In genomic region chr17:7527681-7528080, GRCm38 (mm10) we compare ENCODE assay signal across 15 mouse cellular contexts.
DNase-seq lines count a peak whose midpoint lies in the region; ATAC-seq and TF ChIP-seq lines count a peak whose summit lies in the region.
"Had no signal": no experiment of that assay in that cellular context is flagged by ENCODE, and none has a peak within 500 bp of the region (broad histone marks: within the 10 kb centered on the region; RNA-seq: fewer than 3 reads in every experiment).

No protein-coding gene starts in this region.

- DNase-seq in gastrocnemius, postnatal 10 days: peak; percentile 16
- DNase-seq in gastrocnemius, postnatal 25 days: no peak
- peak; percentile 40 for DNase-seq in kidney, postnatal 0 days (ENCODE audit: low spot score)
- DNase-seq in lung, postnatal 10 days: peak; percentile 67
- no peak for DNase-seq in lung, adult 2 months
- peak; percentile 29 for DNase-seq in Muller cell, postnatal 12 days (ENCODE audit: inconsistent ontology term)
- DNase-seq: cerebellum, adult 9-11 months had no signal

- H3K9ac ChIP-seq in kidney, postnatal 0 days (ENCODE audit: low read depth, low read length): no peak overlapping the region
- no peak overlapping the region for H3K9ac ChIP-seq in kidney, embryonic 15.5 days
- H3K9ac ChIP-seq: embryonic facial prominence, embryonic 13.5 days; hindbrain, embryonic 14.5 days; intestine, embryonic 15.5 days had no signal

- no peak for ATAC-seq in kidney, postnatal 0 days (replicated peaks; ENCODE audit: low FRiP score, low read depth)
- ATAC-seq in kidney, embryonic 15.5 days (replicated peaks; ENCODE audit: low FRiP score): no peak
- ATAC-seq in megakaryocyte, adult 5-6 weeks (ENCODE audit: poor library complexity, severe bottlenecking): no peak
- ATAC-seq: intestine, embryonic 15.5 days had no signal

- TF ChIP-seq POLR2A in lung, adult 2 months (IDR thresholded peaks at IDR 0.05; ENCODE audit: borderline replicate concordance, extremely low read depth, low read depth, low read length): no peak

- TF ChIP-seq CTCF in kidney, postnatal 0 days (IDR thresholded peaks at IDR 0.05; ENCODE audit: low read depth): peak; percentile 51; the same call in 1 of the 2 replicates
- TF ChIP-seq CTCF in lung, adult 2 months (IDR thresholded peaks at IDR 0.05; ENCODE audit: insufficient read depth, low read length): no peak

- no peaks in the 10 kb centered on the region for H3K36me3 ChIP-seq in kidney, postnatal 0 days (ENCODE audit: insufficient read depth, low read length)
- no peaks in the 10 kb centered on the region for H3K36me3 ChIP-seq in kidney, embryonic 15.5 days
- H3K36me3 ChIP-seq: embryonic facial prominence, embryonic 13.5 days; intestine, embryonic 15.5 days; limb, embryonic 10.5 days had no signal

- H3K4me1 ChIP-seq in kidney, postnatal 0 days (replicated peaks; ENCODE audit: insufficient read depth, low read length): no peaks in the 10 kb centered on the region
- no peaks in the 10 kb centered on the region for H3K4me1 ChIP-seq in kidney, embryonic 15.5 days
- no peaks in the 10 kb centered on the region for H3K4me1 ChIP-seq in lung, adult 2 months (ENCODE audit: control insufficient read depth, insufficient read depth, low read length)
- H3K4me1 ChIP-seq: intestine, embryonic 15.5 days; limb, embryonic 10.5 days had no signal

- no peaks in the 10 kb centered on the region for H3K27me3 ChIP-seq in kidney, postnatal 0 days (ENCODE audit: insufficient read depth, low read length)
- H3K27me3 ChIP-seq in kidney, embryonic 15.5 days: no peaks in the 10 kb centered on the region
- H3K27me3 ChIP-seq: embryonic facial prominence, embryonic 13.5 days; intestine, embryonic 15.5 days had no signal

- WGBS in kidney, postnatal 0 days: 66% methylated on average over 3 of the region's 3 CpGs
- 84% methylated on average over 3 of the region's 3 CpGs for WGBS in kidney, embryonic 15.5 days
- WGBS in lung, adult 2 months: 64% methylated on average over 3 of the region's 3 CpGs

- H3K4me3 ChIP-seq in kidney, postnatal 0 days (replicated peaks; ENCODE audit: low read depth, low read length): no peak overlapping the region
- H3K4me3 ChIP-seq in kidney, embryonic 15.5 days (replicated peaks): no peak overlapping the region
- no peak overlapping the region for H3K4me3 ChIP-seq in lung, adult 2 months (replicated peaks; ENCODE audit: extremely low read depth, low read depth, low read length)
- H3K4me3 ChIP-seq: embryonic facial prominence, embryonic 13.5 days; intestine, embryonic 15.5 days; limb, embryonic 10.5 days had no signal

- no peak overlapping the region for H3K27ac ChIP-seq in kidney, postnatal 0 days
- H3K27ac ChIP-seq in kidney, embryonic 15.5 days: no peak overlapping the region
- H3K27ac ChIP-seq: embryonic facial prominence, embryonic 13.5 days; hindbrain, embryonic 14.5 days; intestine, embryonic 15.5 days; limb, embryonic 10.5 days had no signal

- H3K9me3 ChIP-seq in kidney, postnatal 0 days (replicated peaks; ENCODE audit: low read length): no peaks in the 10 kb centered on the region
- H3K9me3 ChIP-seq in kidney, embryonic 15.5 days (replicated peaks): no peaks in the 10 kb centered on the region
- H3K9me3 ChIP-seq: embryonic facial prominence, embryonic 13.5 days; intestine, embryonic 15.5 days; limb, embryonic 10.5 days had no signal

- no peak overlapping the region for H3K4me2 ChIP-seq in kidney, postnatal 0 days (ENCODE audit: low read length)
- H3K4me2 ChIP-seq in kidney, embryonic 15.5 days: no peak overlapping the region
- H3K4me2 ChIP-seq: embryonic facial prominence, embryonic 13.5 days; hindbrain, embryonic 14.5 days; intestine, embryonic 15.5 days; liver, embryonic 11.5 days; midbrain, embryonic 11.5 days had no signal

Comparison
In these comparisons a context has a peak if more than half of its experiments do, and no peak if none do; other contexts are left out.
1. DNase-seq: peak in gastrocnemius, postnatal 10 days (single experiment), kidney, postnatal 0 days (single experiment), lung, postnatal 10 days (single experiment) and Muller cell, postnatal 12 days (single experiment); none in gastrocnemius, postnatal 25 days (single experiment) and lung, adult 2 months (single experiment).